Mouse (Mus musculus): ENCODE data around the gene Ager. TPM values are rescaled to one million over a fixed set of nuclear protein-coding genes. Genes with fewer than 3 reads are reported as not detected.
A peak's percentile ranks its signal among the peaks of the same experiment; 100 is the strongest.

Gene Ager
- polyA plus RNA-seq, 1 experiment from 2014 or later, result 2.6 TPM

- 1% methylated on average over 32 of the region's 32 CpGs for WGBS
- no peaks in the 10 kb centered on the region for H3K27me3 ChIP-seq (replicated peaks; ENCODE audit: low read depth, poor library complexity, severe bottlenecking)
- peak overlapping the region; percentile 79 for H3K4me3 ChIP-seq
- peaks cover 93% of the 10 kb centered on the region for H3K4me1 ChIP-seq
- peaks cover 32% of the 10 kb centered on the region for H3K36me3 ChIP-seq (replicated peaks)
- DNase-seq (ENCODE audit: low spot score), result peak; percentile 62
- H3K27ac ChIP-seq (replicated peaks), result peak overlapping the region; percentile 100
- H3K9me3 ChIP-seq, result no peaks in the 10 kb centered on the region
Observed at GRCm38 (mm10) chr17:34592581-34593549, 4.8 kb upstream of the Ager start.

DNA sequence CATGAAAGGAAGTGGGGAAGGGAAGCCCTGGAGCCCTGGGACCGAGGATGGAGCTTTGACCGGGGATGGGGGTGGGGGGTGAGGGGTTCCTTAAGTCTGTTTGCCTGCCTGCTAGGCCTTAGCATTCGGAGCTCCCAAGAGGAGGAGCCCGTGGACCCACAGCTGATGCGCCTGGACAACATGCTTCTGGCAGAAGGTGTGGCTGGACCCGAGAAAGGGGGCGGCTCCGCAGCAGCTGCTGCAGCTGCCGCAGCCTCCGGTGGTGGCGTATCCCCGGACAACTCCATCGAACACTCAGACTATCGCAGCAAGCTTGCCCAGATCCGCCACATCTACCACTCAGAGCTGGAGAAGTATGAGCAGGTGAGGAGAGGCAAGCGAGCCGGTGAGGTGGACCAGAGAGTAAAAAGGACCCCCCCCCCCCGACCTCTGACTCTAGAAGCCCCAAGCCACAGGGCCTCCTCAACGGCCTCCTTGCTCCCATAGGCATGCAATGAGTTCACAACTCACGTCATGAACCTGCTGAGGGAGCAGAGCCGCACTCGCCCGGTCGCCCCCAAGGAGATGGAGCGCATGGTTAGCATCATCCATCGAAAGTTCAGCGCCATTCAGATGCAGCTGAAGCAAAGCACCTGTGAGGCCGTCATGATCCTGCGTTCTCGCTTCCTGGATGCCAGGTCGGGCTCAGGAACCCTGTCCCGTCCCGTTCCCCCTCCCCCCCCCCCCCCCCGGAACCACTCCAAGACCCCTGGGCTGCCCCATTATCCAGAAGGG is 3.7 kb upstream of the Ager start:
- DNase-seq (ENCODE audit: low spot score), result peak; percentile 58
- Histone ChIP-seq H3K9me3 (no peaks in the 10 kb centered on the region), H3K27me3 (replicated peaks; ENCODE audit: low read depth, poor library complexity, severe bottlenecking) (no peaks in the 10 kb centered on the region), H3K27ac (replicated peaks) (peak overlapping the region; percentile 100), H3K4me1 (peaks cover 92% of the 10 kb centered on the region), H3K36me3 (replicated peaks) (peaks cover 32% of the 10 kb centered on the region), H3K4me3 (peak overlapping the region; percentile 79)
- WGBS, result 54% methylated on average over 34 of the region's 34 CpGs

DNA sequence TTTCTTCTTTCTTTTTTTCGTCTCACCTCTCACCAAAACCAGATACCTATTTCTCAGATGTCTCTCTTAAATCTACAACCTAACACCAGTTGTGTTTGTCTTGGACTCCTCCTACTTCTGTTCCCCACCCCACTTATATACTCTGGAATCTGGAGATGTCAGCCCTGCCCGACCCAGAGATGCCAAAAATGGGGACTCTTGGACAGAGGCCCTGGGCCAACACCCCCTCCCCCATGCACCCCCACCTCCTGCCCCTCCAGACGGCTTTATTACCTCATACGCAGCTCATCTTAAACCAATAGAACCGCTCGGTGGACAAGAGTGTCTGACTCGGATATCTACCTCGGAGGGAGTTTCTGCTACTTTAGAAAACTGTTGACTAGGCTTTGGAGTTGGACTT is 1.6 kb upstream of the Ager start:
- Histone ChIP-seq H3K36me3 (replicated peaks) (peaks cover 46% of the 10 kb centered on the region), H3K27ac (replicated peaks) (no peak overlapping the region), H3K4me3 (0 out of 2 replicates have a peak overlapping the region, but pooled peaks have one; percentile 79), H3K9me3 (no peaks in the 10 kb centered on the region), H3K27me3 (replicated peaks; ENCODE audit: low read depth, poor library complexity, severe bottlenecking) (no peaks in the 10 kb centered on the region), H3K4me1 (peaks cover 74% of the 10 kb centered on the region)
- 78% methylated on average over 8 of the region's 8 CpGs for WGBS
- no peak for DNase-seq (ENCODE audit: low spot score)

GRCm38 (mm10) chr17:34599891-34600290 is 2.2 kb downstream of the Ager start:
- DNase-seq (ENCODE audit: low spot score), result no peak
- no peak overlapping the region for H3K27ac ChIP-seq (replicated peaks)
- H3K4me3 ChIP-seq, result peak overlapping the region; percentile 16; the same call in 1 of the 2 replicates
- 78% methylated on average over 9 of the region's 9 CpGs for WGBS
- H3K27me3 ChIP-seq (replicated peaks; ENCODE audit: low read depth, poor library complexity, severe bottlenecking), result no peaks in the 10 kb centered on the region
- H3K9me3 ChIP-seq, result no peaks in the 10 kb centered on the region
- peaks cover 44% of the 10 kb centered on the region for H3K36me3 ChIP-seq (replicated peaks)
- H3K4me1 ChIP-seq, result peaks cover 57% of the 10 kb centered on the region

DNA sequence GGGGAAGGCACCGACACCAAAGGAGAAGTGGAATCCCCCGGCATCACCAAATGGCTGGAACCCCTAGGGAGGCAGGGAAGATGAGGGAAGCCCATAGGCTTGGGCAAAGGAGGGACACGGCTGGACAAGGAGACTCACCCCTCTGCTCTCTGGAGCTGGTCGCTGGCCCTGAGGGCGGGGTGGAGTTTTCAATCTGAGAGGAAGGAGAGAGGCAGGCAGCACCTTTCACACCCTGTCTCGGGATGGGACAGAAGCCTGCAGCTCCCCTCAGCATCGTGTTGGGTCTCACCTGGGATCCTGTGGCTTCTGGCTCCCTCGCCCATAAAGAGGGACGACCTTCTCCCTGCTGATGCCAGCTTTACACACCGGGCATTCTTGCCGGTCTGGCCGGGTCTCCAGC is 4.1 kb downstream of the Ager start:
- Histone ChIP-seq H3K9me3 (no peaks in the 10 kb centered on the region), H3K27ac (replicated peaks) (no peak overlapping the region), H3K36me3 (replicated peaks) (peaks cover 25% of the 10 kb centered on the region), H3K27me3 (replicated peaks; ENCODE audit: low read depth, poor library complexity, severe bottlenecking) (no peaks in the 10 kb centered on the region), H3K4me3 (peak overlapping the region; percentile 96), H3K4me1 (peaks cover 55% of the 10 kb centered on the region)
- DNase-seq (ENCODE audit: low spot score), result no peak
- WGBS, result 89% methylated on average over 12 of the region's 12 CpGs

DNA sequence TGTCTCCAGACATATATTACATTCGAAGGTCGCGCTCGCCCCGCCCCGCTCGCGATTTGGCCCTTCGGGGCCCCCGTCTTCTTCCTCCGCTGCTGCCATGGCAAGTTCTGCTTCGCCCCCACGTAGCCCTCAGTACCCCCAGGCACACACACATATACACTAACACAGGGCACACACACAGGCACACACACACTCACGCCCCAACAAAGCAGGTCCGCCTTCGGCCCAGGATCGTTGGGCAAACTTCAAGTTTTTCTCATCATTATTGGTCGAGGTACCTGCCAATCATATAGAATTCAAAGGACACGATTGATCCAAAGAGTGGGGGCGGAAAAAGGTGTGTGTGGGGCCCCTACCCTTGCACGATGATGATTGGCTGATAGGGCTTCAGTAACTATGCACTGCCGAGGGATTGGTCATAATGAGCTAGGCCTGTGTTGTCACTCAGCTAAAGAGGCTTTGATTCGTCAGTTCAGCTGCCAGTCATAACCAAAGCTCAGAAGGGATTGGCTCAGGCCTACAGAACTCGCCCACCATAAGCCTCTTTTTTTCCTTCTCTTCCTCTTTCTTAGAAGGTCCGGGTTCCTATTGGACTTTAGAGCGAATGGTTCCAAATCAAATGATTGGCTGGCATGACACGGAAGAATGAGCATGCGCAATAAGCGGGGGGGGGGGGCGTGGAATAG is 5.9 kb downstream of the Ager start, which contains the start of gene Rnf5:
Gene Rnf5, minus strand, starts transcription at position 316 of the 686 bp plus-strand sequence.
- peaks cover 36% of the 10 kb centered on the region for H3K36me3 ChIP-seq (replicated peaks)
- WGBS, result under 1% methylated on average over 30 of the region's 30 CpGs
- H3K4me3 ChIP-seq, result peak within 1 kb of the TSS; percentile 96
- H3K4me1 ChIP-seq, result peaks cover 56% of the 10 kb centered on the region
- H3K9me3 ChIP-seq, result no peaks in the 10 kb centered on the region
- peak within 1 kb of the TSS; percentile 95 for H3K27ac ChIP-seq (replicated peaks)
- H3K27me3 ChIP-seq (replicated peaks; ENCODE audit: low read depth, poor library complexity, severe bottlenecking), result no peaks in the 10 kb centered on the region
- DNase-seq (ENCODE audit: low spot score), result no peak

DNA sequence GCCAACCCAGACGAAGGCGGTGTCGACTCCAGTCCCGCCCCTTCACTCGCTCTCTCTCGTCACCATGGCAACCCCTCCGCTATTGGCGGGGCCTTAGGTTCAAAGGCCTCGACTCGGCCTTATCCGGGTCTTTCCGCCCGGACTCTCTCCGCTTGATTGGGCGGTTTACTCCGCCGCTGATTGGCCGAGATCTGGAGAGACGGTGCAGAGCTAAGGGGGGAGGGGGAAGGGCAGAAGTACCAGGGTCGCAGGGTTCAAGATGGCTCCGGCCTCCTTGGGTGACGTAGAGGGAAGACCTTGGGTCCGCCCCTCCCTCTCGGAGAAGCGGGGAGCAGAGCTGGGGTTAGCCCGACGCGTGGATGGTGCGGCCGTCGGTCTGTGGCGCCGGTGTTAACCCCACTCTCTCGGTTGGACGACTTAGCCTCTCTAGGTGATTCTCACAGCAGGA is 6.4 kb downstream of the Ager start, which contains the start of gene Agpat1:
Gene Agpat1, plus strand, starts transcription at position 202 of the 448 bp plus-strand sequence.
- DNase-seq (ENCODE audit: low spot score), result peak; percentile 100
- under 1% methylated on average over 35 of the region's 35 CpGs for WGBS
- H3K27ac ChIP-seq (replicated peaks), result peak within 1 kb of the TSS; percentile 95
- H3K36me3 ChIP-seq (replicated peaks), result peaks cover 41% of the 10 kb centered on the region
- H3K9me3 ChIP-seq, result no peaks in the 10 kb centered on the region
- no peaks in the 10 kb centered on the region for H3K27me3 ChIP-seq (replicated peaks; ENCODE audit: low read depth, poor library complexity, severe bottlenecking)
- peaks cover 56% of the 10 kb centered on the region for H3K4me1 ChIP-seq
- peak within 1 kb of the TSS; percentile 96 for H3K4me3 ChIP-seq

DNA sequence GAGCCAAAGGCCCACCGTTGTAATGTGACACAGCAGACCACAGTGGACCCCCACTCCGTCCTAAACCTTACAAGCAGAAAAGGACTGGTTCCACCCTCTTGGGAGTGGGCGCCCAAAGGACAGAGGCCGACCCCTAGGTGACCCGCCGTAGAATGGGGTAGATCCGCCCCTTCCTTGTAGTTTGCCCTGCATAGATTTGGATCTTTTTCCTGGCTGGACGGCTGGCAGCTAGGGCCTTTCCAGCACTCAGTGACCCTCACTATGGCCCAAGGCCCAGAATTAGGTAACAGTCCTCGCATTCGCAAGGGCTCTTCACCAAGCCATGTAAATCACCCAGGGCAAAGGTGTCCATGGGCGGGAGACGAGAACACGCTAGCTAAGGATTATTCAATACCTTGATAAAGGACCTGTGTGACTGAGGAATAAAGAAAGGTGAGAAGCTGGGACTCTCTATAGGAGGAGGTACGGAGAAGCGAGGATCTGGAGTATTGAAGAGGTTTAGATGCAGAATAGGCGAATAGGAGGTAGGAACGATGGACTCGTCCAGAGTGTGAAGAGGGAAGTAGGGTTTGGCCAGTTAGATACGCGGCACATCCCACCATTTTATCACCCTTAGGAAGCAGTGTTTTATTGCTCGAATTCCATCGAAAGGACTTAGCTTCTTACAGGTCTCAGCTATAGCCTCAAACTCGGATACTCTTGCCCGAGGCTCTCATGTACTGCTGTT is 7.0 kb downstream of the Ager start:
- peaks cover 41% of the 10 kb centered on the region for H3K36me3 ChIP-seq (replicated peaks)
- H3K27ac ChIP-seq (replicated peaks), result peak overlapping the region; percentile 95
- no peak for DNase-seq (ENCODE audit: low spot score)
- no peaks in the 10 kb centered on the region for H3K9me3 ChIP-seq
- 18% methylated on average over 24 of the region's 24 CpGs for WGBS
- no peaks in the 10 kb centered on the region for H3K27me3 ChIP-seq (replicated peaks; ENCODE audit: low read depth, poor library complexity, severe bottlenecking)
- peak overlapping the region; percentile 96 for H3K4me3 ChIP-seq
- peaks cover 52% of the 10 kb centered on the region for H3K4me1 ChIP-seq

DNA sequence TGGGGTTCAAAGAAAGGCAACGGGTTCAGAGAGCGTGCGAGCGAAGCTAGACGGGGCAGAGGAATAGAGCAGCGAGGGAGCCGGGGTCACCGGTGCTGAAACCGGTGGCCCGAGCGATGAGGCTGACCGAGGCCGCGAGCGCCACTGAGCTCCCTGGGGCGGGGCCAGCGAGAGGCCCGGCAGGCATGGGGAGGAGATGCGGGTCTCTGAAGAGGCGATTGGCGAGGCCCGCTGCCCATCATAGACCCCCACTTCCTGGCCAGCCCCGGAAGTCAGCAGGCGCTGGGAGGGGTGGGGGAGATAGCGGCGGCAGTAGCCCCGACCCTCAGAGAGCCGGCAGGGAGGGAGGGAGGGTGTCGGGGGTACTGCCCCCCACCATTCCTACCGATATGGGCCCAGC is 7.9 kb downstream of the Ager start:
- Histone ChIP-seq H3K4me3 (peak overlapping the region; percentile 96), H3K36me3 (replicated peaks) (peaks cover 40% of the 10 kb centered on the region), H3K9me3 (no peaks in the 10 kb centered on the region), H3K4me1 (peaks cover 52% of the 10 kb centered on the region), H3K27ac (replicated peaks) (peak overlapping the region; percentile 95), H3K27me3 (replicated peaks; ENCODE audit: low read depth, poor library complexity, severe bottlenecking) (no peaks in the 10 kb centered on the region)
- under 1% methylated on average over 30 of the region's 30 CpGs for WGBS
- DNase-seq (ENCODE audit: low spot score), result peak; percentile 97

DNA sequence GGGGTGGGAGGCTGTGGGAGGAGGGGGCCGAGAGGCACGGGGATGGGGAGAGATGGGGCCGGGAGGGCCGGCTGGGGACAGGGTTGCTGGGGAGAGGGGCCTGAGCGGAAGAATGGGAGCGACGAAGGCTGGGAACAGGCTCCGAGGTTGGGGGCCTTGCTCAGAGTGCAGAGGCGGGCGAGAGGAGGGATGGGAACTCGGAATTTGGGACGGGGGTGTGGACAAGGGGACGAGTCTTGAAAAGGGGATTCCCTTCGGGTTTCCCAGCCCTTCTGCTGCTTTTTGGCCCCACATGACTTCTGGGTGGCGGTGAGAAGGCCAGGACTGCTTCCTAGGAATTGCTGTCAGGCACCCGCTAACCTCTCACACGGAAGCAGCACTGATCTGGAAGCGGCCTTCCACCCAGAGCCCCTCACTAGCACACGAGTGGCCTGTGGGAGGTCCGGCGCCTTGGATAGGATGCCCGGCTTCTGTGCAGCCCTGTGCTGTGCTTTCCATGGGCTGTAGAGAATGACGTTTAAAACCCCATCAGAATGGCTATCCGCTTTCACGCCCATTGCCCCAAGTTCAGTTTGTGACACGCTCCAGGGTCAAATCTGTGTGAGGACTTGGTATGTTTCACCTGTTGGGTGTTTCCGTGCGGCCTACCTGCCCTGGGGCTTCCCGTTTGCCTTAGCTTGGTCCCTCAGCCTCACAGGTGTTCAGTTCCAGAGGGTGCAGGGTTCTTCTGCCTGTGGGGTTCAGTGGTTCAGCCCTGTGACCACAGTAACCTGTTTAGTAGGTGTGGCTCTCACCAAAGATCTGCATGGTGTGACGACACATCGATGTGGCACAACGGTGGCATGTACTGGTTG is 8.8 kb downstream of the Ager start:
- Histone ChIP-seq H3K4me3 (peak overlapping the region; percentile 96), H3K4me1 (peaks cover 52% of the 10 kb centered on the region), H3K9me3 (no peaks in the 10 kb centered on the region), H3K27me3 (replicated peaks; ENCODE audit: low read depth, poor library complexity, severe bottlenecking) (no peaks in the 10 kb centered on the region), H3K36me3 (replicated peaks) (peaks cover 40% of the 10 kb centered on the region), H3K27ac (replicated peaks) (peak overlapping the region; percentile 95)
- DNase-seq (ENCODE audit: low spot score), result no peak
- WGBS, result 18% methylated on average over 32 of the region's 32 CpGs

GRCm38 (mm10) chr17:34607997-34608396 is 10.3 kb downstream of the Ager start:
- H3K27ac ChIP-seq (replicated peaks), result no peak overlapping the region
- no peaks in the 10 kb centered on the region for H3K9me3 ChIP-seq
- H3K27me3 ChIP-seq (replicated peaks; ENCODE audit: low read depth, poor library complexity, severe bottlenecking), result no peaks in the 10 kb centered on the region
- peaks cover 47% of the 10 kb centered on the region for H3K36me3 ChIP-seq (replicated peaks)
- H3K4me3 ChIP-seq, result peak overlapping the region; percentile 96; the same call in 1 of the 2 replicates
- no peak for DNase-seq (ENCODE audit: low spot score)
- WGBS, result 87% methylated on average over 7 of the region's 7 CpGs
- H3K4me1 ChIP-seq, result peaks cover 40% of the 10 kb centered on the region
